ENCODE assay signal across 8 mouse cellular contexts in the genomic region with DNA sequence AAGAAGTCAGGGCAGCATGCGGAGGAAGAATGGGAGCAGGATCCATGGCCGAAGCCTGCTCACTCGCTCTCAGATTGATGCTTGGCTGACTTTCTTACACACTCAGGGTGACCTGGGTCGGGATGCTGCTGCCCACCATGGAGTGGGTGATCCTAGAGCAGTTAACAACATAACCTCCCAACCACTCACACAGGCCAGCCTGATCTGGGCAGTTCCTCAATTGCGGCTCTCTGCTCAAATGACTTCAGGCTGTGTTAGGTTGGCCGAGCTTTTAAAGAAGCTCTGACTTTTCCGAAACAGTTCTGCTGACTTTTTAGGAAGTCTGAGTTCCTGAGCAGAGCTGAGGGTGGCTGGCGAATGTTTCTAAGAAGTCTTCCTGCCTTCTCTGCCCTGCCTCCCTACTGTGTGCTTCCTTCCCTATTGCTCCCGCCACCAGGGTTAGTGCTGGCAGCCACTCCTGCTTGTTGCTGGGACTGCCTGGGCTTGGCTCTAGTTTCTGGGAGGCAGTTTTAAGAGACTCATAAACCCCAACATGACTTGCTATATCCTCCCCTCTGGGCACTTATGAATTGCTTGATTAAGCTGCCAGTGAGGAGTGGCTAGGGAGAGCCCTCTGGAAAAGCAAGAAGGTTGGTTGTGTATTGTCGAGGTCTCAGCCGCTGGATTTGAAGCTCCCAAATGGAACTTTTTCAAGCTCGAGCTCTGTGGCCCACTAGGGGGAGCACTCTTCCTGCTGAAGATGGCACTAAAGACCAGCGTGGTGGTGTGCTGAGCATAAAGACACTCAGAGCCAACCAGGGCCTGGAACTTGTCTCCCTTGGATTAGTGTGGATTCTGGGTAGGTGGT. TPM values are rescaled to one million over a fixed set of nuclear protein-coding genes. Genes with fewer than 3 reads are reported as not detected.
DNase-seq lines count a peak whose midpoint lies in the region; ATAC-seq and TF ChIP-seq lines count a peak whose summit lies in the region.

No protein-coding gene starts in this region.

- peak; percentile 35 to 52 for DNase-seq in heart, adult 2 months
- DNase-seq in heart, postnatal 25 days (ENCODE audit: low spot score), result no peak
- peak; percentile 49 to 62 for DNase-seq in cerebellum, postnatal 4 days (ENCODE audit: low spot score in 2 of 2)
- peak; percentile 68 for DNase-seq in gastrocnemius, postnatal 10 days
- DNase-seq in kidney, adult 8-10 months, result peak; percentile 26 to 71
- DNase-seq in limb, embryonic 11.5 days (ENCODE audit: low spot score), result peak; percentile 81
- peak; percentile 85 for DNase-seq in midbrain, embryonic 14.5 days
- peak; percentile 27 to 65 for DNase-seq in spleen, adult 18-20 months

- intact Hi-C loops in heart, adult 2 months (cut with DNase I), result no loop called here
- intact Hi-C loops in heart, postnatal 25 days (cut with DNase I), result loop anchor here (5.0 kb wide), 2 partner anchors 47 to 127 kb away; partner anchors contain the start of gene Ddx18

- H3K27me3 ChIP-seq in heart, adult 2 months (ENCODE audit: control insufficient read depth, insufficient read depth, low read length), result no peaks in the 10 kb centered on the region
- H3K27me3 ChIP-seq in limb, embryonic 11.5 days (ENCODE audit: control insufficient read depth, insufficient read depth, low read length), result no peaks in the 10 kb centered on the region
- no peaks in the 10 kb centered on the region for H3K27me3 ChIP-seq in midbrain, embryonic 14.5 days (ENCODE audit: control insufficient read depth, insufficient read depth, low read length)

- no peaks in the 10 kb centered on the region for H3K36me3 ChIP-seq in heart, adult 2 months (ENCODE audit: control insufficient read depth, insufficient read depth, low read length)
- H3K36me3 ChIP-seq in limb, embryonic 11.5 days (ENCODE audit: control insufficient read depth, insufficient read depth, low read length), result no peaks in the 10 kb centered on the region; the same call in 1 of the 2 replicates
- peaks cover 65% of the 10 kb centered on the region for H3K36me3 ChIP-seq in midbrain, embryonic 14.5 days (ENCODE audit: control insufficient read depth, insufficient read depth, low read length)

- no peak overlapping the region for H3K4me3 ChIP-seq in heart, adult 2 months
- no peak overlapping the region for H3K4me3 ChIP-seq in limb, embryonic 11.5 days (ENCODE audit: low read depth, low read length)
- H3K4me3 ChIP-seq in midbrain, embryonic 14.5 days (replicated peaks; ENCODE audit: low read depth, low read length), result no peak overlapping the region

- no peak overlapping the region for H3K4me2 ChIP-seq in limb, embryonic 11.5 days (ENCODE audit: low read depth, severe bottlenecking)
- no peak overlapping the region for H3K4me2 ChIP-seq in midbrain, embryonic 14.5 days (ENCODE audit: low read length)

- no peak for TF ChIP-seq EP300 in heart, adult 2 months (IDR thresholded peaks at IDR 0.05; ENCODE audit: insufficient read depth, low read depth, low read length)

- H3K9me3 ChIP-seq in limb, embryonic 11.5 days (ENCODE audit: control insufficient read depth, low read length), result no peaks in the 10 kb centered on the region
- H3K9me3 ChIP-seq in midbrain, embryonic 14.5 days (ENCODE audit: control insufficient read depth, low read length), result no peaks in the 10 kb centered on the region

- no peak overlapping the region for H3K27ac ChIP-seq in heart, adult 2 months
- H3K27ac ChIP-seq in limb, embryonic 11.5 days (replicated peaks; ENCODE audit: low read depth, low read length), result no peak overlapping the region
- H3K27ac ChIP-seq in midbrain, embryonic 14.5 days (replicated peaks; ENCODE audit: low read depth, low read length), result no peak overlapping the region

- no peak for TF ChIP-seq POLR2A in heart, adult 2 months (IDR thresholded peaks at IDR 0.05; ENCODE audit: insufficient read depth, low read depth, low read length)

- no peaks in the 10 kb centered on the region for H3K79me2 ChIP-seq in heart, adult 2 months (replicated peaks; ENCODE audit: control insufficient read depth, insufficient read depth, low read length)

- 65% methylated on average over 13 of the region's 13 CpGs for WGBS in heart, adult 2 months
- WGBS in limb, embryonic 11.5 days, result 64% methylated on average over 13 of the region's 13 CpGs
- 67% methylated on average over 13 of the region's 13 CpGs for WGBS in midbrain, embryonic 14.5 days

- no peaks in the 10 kb centered on the region for H3K4me1 ChIP-seq in heart, adult 2 months (ENCODE audit: control insufficient read depth, insufficient read depth, low read length)
- H3K4me1 ChIP-seq in limb, embryonic 11.5 days (ENCODE audit: control insufficient read depth, insufficient read depth, low read length), result no peaks in the 10 kb centered on the region
- no peaks in the 10 kb centered on the region for H3K4me1 ChIP-seq in midbrain, embryonic 14.5 days (ENCODE audit: control insufficient read depth, insufficient read depth, low read length)

- peak; percentile 89 for TF ChIP-seq CTCF in heart, adult 2 months (IDR thresholded peaks at IDR 0.05)

- peak; percentile 55; the same call in 1 of the 2 replicates for ATAC-seq in limb, embryonic 11.5 days (ENCODE audit: insufficient number of reproducible peaks, low FRiP score, low TSS enrichment, low read depth)
- ATAC-seq in midbrain, embryonic 14.5 days (ENCODE audit: low FRiP score, low TSS enrichment), result peak; percentile 46; the same call in 1 of the 2 replicates

- H3K9ac ChIP-seq in heart, adult 2 months (ENCODE audit: low read depth, low read length), result no peak overlapping the region
- H3K9ac ChIP-seq in limb, embryonic 11.5 days (ENCODE audit: low read length), result no peak overlapping the region
- H3K9ac ChIP-seq in midbrain, embryonic 14.5 days (replicated peaks; ENCODE audit: low read length), result no peak overlapping the region

RNA-seq across cellular contexts. Expression of gene Ccdc93, which starts 9.9 kb away (rescaled TPM):
- total RNA-seq in heart, adult 2 months (2021), result 10 to 100 TPM; 14.0 to 15.1 TPM
- 4.8 and 14.5 TPM in 2 replicates for polyA plus RNA-seq in heart, adult 2 months (2012; rRNA removed)
- 10 to 100 TPM; 14.0 to 14.5 TPM for total RNA-seq in heart, postnatal 25 days (2021)
- 10 to 100 TPM; 11.9 to 15.4 TPM for total RNA-seq in gastrocnemius, postnatal 10 days (2021)
- polyA plus RNA-seq in limb, embryonic 11.5 days (2014; fragmentation: Nextera tagmentation; extraction: Ambion mirVana), result 10.8 and 12.6 TPM in 2 replicates
- 10.6 and 11.5 TPM in 2 replicates for polyA plus RNA-seq in midbrain, embryonic 14.5 days (2014; fragmentation: Nextera tagmentation; extraction: Ambion mirVana)
